Mouse (Mus musculus): ENCODE measurements around the gene Dlg2. TPM values are rescaled to one million over a fixed set of nuclear protein-coding genes. Genes with fewer than 3 reads are reported as not detected.

The Dlg2 gene
- polyA plus RNA-seq, 1 experiment from 2014 or later: 28.3 TPM

GRCm38 (mm10) chr7:92327343-92327896, 1850.9 kb downstream of the Dlg2 start:
- 0 out of 2 replicates have a peak, but pooled peaks have one; percentile 44 for ATAC-seq
- 64% methylated on average over 2 of the region's 2 CpGs for WGBS
- H3K4me3 ChIP-seq (ENCODE audit: low read length): no peak overlapping the region
- peaks cover 4% of the 10 kb centered on the region for H3K4me1 ChIP-seq (ENCODE audit: control insufficient read depth, insufficient read depth, low read depth, low read length)
- no peaks in the 10 kb centered on the region for H3K27me3 ChIP-seq (replicated peaks; ENCODE audit: control insufficient read depth, insufficient read depth, low read length)
- H3K4me2 ChIP-seq (ENCODE audit: low read length): no peak overlapping the region
- no peaks in the 10 kb centered on the region for H3K36me3 ChIP-seq (ENCODE audit: control insufficient read depth, insufficient read depth, low read length)
- H3K9me3 ChIP-seq (ENCODE audit: control insufficient read depth, low read length): no peaks in the 10 kb centered on the region
- H3K27ac ChIP-seq (ENCODE audit: low read depth, low read length): no peak overlapping the region
- no peak overlapping the region for H3K9ac ChIP-seq (ENCODE audit: low read depth, low read length)

- no peak overlapping the region for H3K4me2 ChIP-seq (ENCODE audit: low read length)
- no peak overlapping the region for H3K9ac ChIP-seq (ENCODE audit: low read depth, low read length)
- WGBS: 63% methylated on average over 5 of the region's 5 CpGs
- H3K27ac ChIP-seq (ENCODE audit: low read depth, low read length): no peak overlapping the region
- H3K9me3 ChIP-seq (ENCODE audit: control insufficient read depth, low read length): no peaks in the 10 kb centered on the region
- no peaks in the 10 kb centered on the region for H3K4me1 ChIP-seq (ENCODE audit: control insufficient read depth, insufficient read depth, low read depth, low read length)
- no peaks in the 10 kb centered on the region for H3K36me3 ChIP-seq (ENCODE audit: control insufficient read depth, insufficient read depth, low read length)
- ATAC-seq: peak; percentile 72; the same call in 1 of the 2 replicates
- no peak overlapping the region for H3K4me3 ChIP-seq (ENCODE audit: low read length)
- no peaks in the 10 kb centered on the region for H3K27me3 ChIP-seq (replicated peaks; ENCODE audit: control insufficient read depth, insufficient read depth, low read length)
Measured at GRCm38 (mm10) chr7:92333220-92333898, 1856.9 kb downstream of the Dlg2 start.

GRCm38 (mm10) chr7:92356542-92356941, 1880.1 kb downstream of the Dlg2 start:
- WGBS: 83% methylated on average over 3 of the region's 3 CpGs
- Histone ChIP-seq H3K27me3 (replicated peaks; ENCODE audit: control insufficient read depth, insufficient read depth, low read length) (no peaks in the 10 kb centered on the region), H3K27ac (ENCODE audit: low read depth, low read length) (no peak overlapping the region), H3K4me2 (ENCODE audit: low read length) (no peak overlapping the region), H3K9me3 (ENCODE audit: control insufficient read depth, low read length) (no peaks in the 10 kb centered on the region), H3K9ac (ENCODE audit: low read depth, low read length) (no peak overlapping the region), H3K4me1 (ENCODE audit: control insufficient read depth, insufficient read depth, low read depth, low read length) (no peaks in the 10 kb centered on the region), H3K4me3 (ENCODE audit: low read length) (no peak overlapping the region), H3K36me3 (ENCODE audit: control insufficient read depth, insufficient read depth, low read length) (no peaks in the 10 kb centered on the region)
- ATAC-seq: no peak

- Histone ChIP-seq H3K36me3 (ENCODE audit: control insufficient read depth, insufficient read depth, low read length) (no peaks in the 10 kb centered on the region), H3K9ac (ENCODE audit: low read depth, low read length) (no peak overlapping the region), H3K4me1 (ENCODE audit: control insufficient read depth, insufficient read depth, low read depth, low read length) (no peaks in the 10 kb centered on the region), H3K4me2 (ENCODE audit: low read length) (no peak overlapping the region), H3K27ac (ENCODE audit: low read depth, low read length) (no peak overlapping the region), H3K27me3 (replicated peaks; ENCODE audit: control insufficient read depth, insufficient read depth, low read length) (no peaks in the 10 kb centered on the region), H3K9me3 (ENCODE audit: control insufficient read depth, low read length) (no peaks in the 10 kb centered on the region), H3K4me3 (ENCODE audit: low read length) (no peak overlapping the region)
- 73% methylated on average over 3 of the region's 3 CpGs for WGBS
- ATAC-seq: no peak
Measured at GRCm38 (mm10) chr7:92363386-92363785, 1886.9 kb downstream of the Dlg2 start.

GRCm38 (mm10) chr7:92363800-92364199, 1887.3 kb downstream of the Dlg2 start:
- 85% methylated on average over 4 of the region's 4 CpGs for WGBS
- H3K4me2 ChIP-seq (ENCODE audit: low read length): no peak overlapping the region
- H3K9ac ChIP-seq (ENCODE audit: low read depth, low read length): no peak overlapping the region
- H3K4me3 ChIP-seq (ENCODE audit: low read length): no peak overlapping the region
- H3K4me1 ChIP-seq (ENCODE audit: control insufficient read depth, insufficient read depth, low read depth, low read length): no peaks in the 10 kb centered on the region
- H3K27ac ChIP-seq (ENCODE audit: low read depth, low read length): no peak overlapping the region
- ATAC-seq: no peak
- H3K36me3 ChIP-seq (ENCODE audit: control insufficient read depth, insufficient read depth, low read length): no peaks in the 10 kb centered on the region
- H3K27me3 ChIP-seq (replicated peaks; ENCODE audit: control insufficient read depth, insufficient read depth, low read length): no peaks in the 10 kb centered on the region
- H3K9me3 ChIP-seq (ENCODE audit: control insufficient read depth, low read length): no peaks in the 10 kb centered on the region

- Histone ChIP-seq H3K4me2 (ENCODE audit: low read length) (no peak overlapping the region), H3K27ac (ENCODE audit: low read depth, low read length) (no peak overlapping the region), H3K9ac (ENCODE audit: low read depth, low read length) (no peak overlapping the region), H3K9me3 (ENCODE audit: control insufficient read depth, low read length) (no peaks in the 10 kb centered on the region), H3K36me3 (ENCODE audit: control insufficient read depth, insufficient read depth, low read length) (no peaks in the 10 kb centered on the region), H3K4me1 (ENCODE audit: control insufficient read depth, insufficient read depth, low read depth, low read length) (no peaks in the 10 kb centered on the region), H3K4me3 (ENCODE audit: low read length) (no peak overlapping the region), H3K27me3 (replicated peaks; ENCODE audit: control insufficient read depth, insufficient read depth, low read length) (no peaks in the 10 kb centered on the region)
- no peak for ATAC-seq
- 97% methylated on average over 1 of the region's 1 CpGs for WGBS
Measured at GRCm38 (mm10) chr7:92367111-92367510, 1890.6 kb downstream of the Dlg2 start.

- H3K9me3 ChIP-seq (ENCODE audit: control insufficient read depth, low read length): no peaks in the 10 kb centered on the region
- no peak for ATAC-seq
- H3K4me1 ChIP-seq (ENCODE audit: control insufficient read depth, insufficient read depth, low read depth, low read length): no peaks in the 10 kb centered on the region
- H3K27ac ChIP-seq (ENCODE audit: low read depth, low read length): no peak overlapping the region
- no peaks in the 10 kb centered on the region for H3K36me3 ChIP-seq (ENCODE audit: control insufficient read depth, insufficient read depth, low read length)
- no peaks in the 10 kb centered on the region for H3K27me3 ChIP-seq (replicated peaks; ENCODE audit: control insufficient read depth, insufficient read depth, low read length)
- H3K9ac ChIP-seq (ENCODE audit: low read depth, low read length): no peak overlapping the region
- no peak overlapping the region for H3K4me2 ChIP-seq (ENCODE audit: low read length)
- no peak overlapping the region for H3K4me3 ChIP-seq (ENCODE audit: low read length)
Measured at GRCm38 (mm10) chr7:92370521-92370920, 1894.0 kb downstream of the Dlg2 start.

GRCm38 (mm10) chr7:92371638-92372037, 1895.2 kb downstream of the Dlg2 start:
- no peaks in the 10 kb centered on the region for H3K4me1 ChIP-seq (ENCODE audit: control insufficient read depth, insufficient read depth, low read depth, low read length)
- ATAC-seq: no peak
- H3K9ac ChIP-seq (ENCODE audit: low read depth, low read length): no peak overlapping the region
- H3K4me2 ChIP-seq (ENCODE audit: low read length): no peak overlapping the region
- no peaks in the 10 kb centered on the region for H3K9me3 ChIP-seq (ENCODE audit: control insufficient read depth, low read length)
- no peaks in the 10 kb centered on the region for H3K27me3 ChIP-seq (replicated peaks; ENCODE audit: control insufficient read depth, insufficient read depth, low read length)
- H3K27ac ChIP-seq (ENCODE audit: low read depth, low read length): no peak overlapping the region
- H3K36me3 ChIP-seq (ENCODE audit: control insufficient read depth, insufficient read depth, low read length): no peaks in the 10 kb centered on the region
- 63% methylated on average over 4 of the region's 4 CpGs for WGBS
- H3K4me3 ChIP-seq (ENCODE audit: low read length): no peak overlapping the region

- ATAC-seq: peak; percentile 65
- 63% methylated on average over 5 of the region's 5 CpGs for WGBS
- Histone ChIP-seq H3K4me2 (ENCODE audit: low read length) (no peak overlapping the region), H3K9ac (ENCODE audit: low read depth, low read length) (no peak overlapping the region), H3K4me3 (ENCODE audit: low read length) (no peak overlapping the region), H3K27me3 (replicated peaks; ENCODE audit: control insufficient read depth, insufficient read depth, low read length) (no peaks in the 10 kb centered on the region), H3K36me3 (ENCODE audit: control insufficient read depth, insufficient read depth, low read length) (no peaks in the 10 kb centered on the region), H3K4me1 (ENCODE audit: control insufficient read depth, insufficient read depth, low read depth, low read length) (no peaks in the 10 kb centered on the region), H3K9me3 (ENCODE audit: control insufficient read depth, low read length) (no peaks in the 10 kb centered on the region), H3K27ac (ENCODE audit: low read depth, low read length) (no peak overlapping the region)
Measured at GRCm38 (mm10) chr7:92373863-92374357, 1897.4 kb downstream of the Dlg2 start.
